Mouse (Mus musculus): ENCODE measurements at regions not wholly inside any gene's neighbourhood (a gene's known extent, or its start where the extent isn't known, plus 50 kb on each side); places are given as distances from the start of the nearest gene placed in this dataset.
A peak's percentile ranks its signal among the peaks of the same experiment; 100 is the strongest.

DNA sequence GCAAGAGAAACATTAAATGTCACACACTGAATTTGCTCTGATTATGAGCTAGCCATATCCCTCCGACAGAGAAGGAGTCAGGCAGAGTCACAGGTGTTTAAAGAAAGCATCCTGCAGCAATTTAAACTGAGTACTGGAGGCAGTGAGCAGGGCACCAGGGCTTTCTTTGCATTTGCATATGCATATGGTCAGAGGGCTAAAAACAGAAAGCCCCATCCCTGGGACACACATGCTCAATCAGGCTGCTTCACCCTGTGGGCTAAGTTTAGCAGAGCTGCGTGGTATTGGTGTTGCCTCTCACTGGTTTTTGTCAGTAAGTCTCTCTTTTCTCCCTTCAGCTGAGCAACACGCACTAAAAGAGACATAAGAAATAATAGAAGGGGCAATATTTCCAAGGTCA, 289.9 kb upstream of the Rps6ka3 start:
- no peak for DNase-seq

DNA sequence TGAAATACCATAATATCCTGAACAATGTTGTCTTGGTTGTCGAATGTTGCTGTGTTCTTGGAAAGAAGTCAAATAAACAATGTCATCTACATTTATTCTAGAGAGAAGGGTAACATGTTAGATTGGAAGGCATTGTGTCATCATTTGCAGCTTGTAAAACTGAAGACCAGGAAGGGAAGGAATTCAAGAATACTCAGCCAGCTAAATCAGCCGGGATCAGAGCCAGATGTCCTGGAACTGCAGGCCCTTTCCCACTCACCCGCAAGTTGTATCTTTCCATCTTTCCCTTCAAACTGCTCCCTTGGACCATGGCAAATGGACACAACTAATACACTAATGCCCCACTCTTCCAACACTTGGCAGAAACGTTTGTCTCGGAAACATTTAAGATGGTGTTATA, 288.7 kb upstream of the Rps6ka3 start:
- DNase-seq, result no peak

DNA sequence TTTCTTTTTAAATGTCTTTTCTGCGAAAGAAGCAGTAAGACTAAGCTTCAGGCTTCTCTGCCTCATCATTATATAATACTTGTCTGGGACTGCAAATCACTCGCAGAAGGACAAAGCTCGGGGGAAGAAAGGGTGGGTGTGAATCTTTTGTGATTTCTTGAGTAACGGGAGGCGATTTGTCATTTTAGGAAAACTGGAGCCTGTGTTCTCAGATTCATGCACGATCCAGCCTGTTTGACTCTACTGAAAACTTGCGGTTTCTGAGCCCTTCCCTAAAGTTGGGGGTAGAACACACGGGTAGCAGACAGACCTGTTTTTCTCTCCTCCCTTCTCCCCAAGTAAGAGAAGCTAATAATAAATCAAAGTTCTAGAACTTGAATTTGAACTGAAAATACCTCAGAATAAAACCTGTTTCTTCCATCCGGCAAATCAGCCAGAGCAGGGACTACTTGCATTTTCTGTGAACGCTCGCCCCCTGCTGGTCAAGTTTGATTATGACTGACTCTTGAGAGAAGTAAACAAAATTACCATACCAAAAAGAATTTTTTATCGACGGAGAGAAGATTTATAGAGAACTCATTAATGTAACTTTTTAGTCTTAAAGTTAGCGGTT, 288.2 kb upstream of the Rps6ka3 start:
- peak; percentile 82 for DNase-seq

DNA sequence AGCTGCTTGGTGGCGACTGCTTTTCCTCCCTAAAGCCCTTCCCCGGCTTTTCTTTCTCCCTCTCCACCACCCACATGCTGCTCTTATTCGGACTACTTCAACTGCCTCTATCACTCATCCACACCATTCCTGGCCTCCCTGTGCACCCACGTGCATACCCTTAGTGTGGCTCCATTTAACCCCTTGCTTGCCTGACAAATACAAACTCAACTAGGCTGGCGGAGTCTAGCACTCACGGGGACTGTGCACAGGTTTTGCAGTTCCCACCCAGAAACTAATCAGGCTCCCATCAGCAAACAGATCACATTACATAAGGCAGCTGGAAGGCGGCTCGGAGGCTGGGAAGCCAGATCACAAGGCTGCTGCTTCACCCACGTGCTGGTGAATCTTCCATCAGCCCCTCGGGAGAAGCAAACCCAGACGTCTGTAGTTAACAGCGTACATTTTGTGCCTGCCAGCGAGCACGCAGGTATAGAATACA, 287.0 kb upstream of the Rps6ka3 start:
- peak; percentile 83 for DNase-seq

DNA sequence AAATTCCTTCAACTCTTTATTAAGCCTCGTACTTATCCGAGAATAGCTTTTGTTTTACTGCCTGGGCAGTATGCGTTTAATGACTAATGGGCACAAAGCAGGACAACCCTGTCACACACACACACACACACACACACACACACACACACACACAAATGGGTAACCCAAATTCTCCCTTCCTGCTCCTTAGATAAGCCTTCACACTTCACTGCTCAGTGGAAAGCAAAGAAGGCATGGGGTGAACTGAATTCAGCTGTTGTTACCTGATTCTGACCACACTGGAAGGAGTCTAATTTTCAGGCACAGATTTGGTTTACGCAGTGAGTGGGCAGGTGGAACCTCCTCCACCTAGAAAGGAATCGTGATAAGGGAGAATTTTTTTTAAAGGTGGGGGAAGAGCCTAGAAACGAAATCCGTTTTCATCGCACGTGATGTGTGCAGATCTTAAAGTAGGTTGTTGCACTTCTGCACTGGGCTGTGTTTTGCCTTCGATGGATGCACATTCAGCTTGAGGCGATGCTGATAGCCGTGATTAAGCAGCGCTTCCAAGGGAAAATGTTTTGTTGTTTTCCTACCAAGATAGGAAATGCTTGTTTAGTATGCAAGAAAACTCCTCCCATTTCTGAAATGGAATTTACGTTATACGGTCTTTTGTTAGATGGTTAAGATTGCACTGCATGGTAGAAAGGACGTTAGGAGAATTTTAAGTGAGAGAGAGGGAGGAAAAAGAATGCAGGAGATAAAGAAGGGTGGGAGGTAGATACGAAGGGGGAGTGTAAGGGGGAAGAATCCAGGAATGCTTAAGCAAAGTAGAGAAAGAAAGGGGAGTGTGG, 286.2 kb upstream of the Rps6ka3 start:
- no peak for DNase-seq

DNA sequence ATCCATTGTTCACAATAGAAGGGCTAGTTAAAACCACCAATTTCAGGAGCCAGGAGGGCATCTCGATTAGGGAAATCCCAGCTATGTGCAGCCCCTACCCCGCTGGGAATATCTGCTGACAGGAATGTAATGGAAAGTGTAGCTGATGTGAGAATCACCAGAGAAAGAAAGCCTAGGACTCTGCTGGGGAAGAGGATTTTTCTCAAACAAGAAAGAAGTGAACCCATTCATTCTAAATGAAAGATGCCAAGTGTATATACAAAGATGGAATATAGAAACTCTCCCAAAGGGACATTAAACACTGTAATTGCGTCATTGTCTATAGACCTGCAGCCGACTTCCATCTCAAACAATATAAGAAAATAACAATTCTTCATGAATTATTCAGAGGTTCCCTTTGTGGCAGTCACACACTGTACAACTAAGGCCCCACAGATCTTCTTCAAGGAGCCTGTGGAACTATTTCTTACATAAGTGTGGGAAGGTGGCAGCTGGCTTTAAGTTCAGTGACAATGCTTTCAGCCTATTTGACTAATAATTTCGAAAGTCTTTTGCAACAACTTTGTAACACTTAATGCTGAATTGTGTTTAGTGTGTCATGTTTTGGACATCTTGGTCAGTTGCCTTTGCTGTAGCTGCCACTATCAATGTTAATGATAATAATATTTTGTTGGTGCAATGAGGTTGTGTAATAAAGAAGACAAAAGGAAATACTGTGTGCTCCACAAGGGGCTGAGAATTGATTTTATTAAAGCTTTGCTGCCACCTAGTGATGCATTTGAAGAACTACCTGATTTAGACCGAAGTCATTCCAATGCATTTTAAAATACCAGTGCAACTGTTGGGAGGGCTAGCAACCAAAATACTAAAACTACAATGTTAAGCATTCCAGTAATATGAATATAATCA, 285.4 kb upstream of the Rps6ka3 start:
- DNase-seq, result no peak

DNA sequence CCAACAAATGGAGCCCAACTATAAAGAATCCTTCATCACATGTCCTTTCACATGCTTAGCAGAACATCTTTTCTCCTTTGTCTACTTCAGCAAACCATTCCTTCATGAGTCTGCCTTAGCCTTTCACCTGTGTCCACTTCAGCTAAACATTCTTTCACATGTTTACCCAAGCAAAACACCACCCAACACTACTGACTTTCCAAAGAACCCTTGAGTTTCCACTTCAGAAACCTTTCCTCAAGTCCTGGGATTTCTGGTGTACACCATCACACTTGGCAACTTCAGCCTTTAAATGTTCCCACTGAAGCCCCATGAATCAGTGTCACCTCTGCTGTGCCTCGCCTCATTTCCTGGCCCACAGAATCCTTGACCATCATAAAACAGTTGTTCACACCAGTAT, 278.2 kb upstream of the Rps6ka3 start:
- DNase-seq, result no peak

DNA sequence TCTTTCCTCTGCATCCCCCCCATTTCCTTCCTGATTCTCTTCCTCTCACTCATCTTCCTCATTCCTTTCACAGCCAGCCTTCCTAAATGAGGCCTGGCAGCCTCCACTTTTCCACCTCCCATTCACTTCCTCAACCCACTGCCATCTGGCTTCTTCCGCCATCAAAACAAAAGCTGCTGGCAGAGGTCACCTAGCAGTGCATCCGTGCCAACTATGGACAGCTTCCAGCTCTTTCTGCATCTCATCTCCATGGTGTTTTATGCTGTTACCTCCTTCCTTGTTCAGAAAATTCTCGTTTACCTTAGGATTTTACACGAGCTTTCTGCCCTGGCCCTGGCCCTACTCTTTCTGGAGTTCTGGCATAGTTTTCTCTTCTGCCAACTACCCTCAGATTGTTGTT, 262.9 kb upstream of the Rps6ka3 start:
- DNase-seq, result no peak

DNA sequence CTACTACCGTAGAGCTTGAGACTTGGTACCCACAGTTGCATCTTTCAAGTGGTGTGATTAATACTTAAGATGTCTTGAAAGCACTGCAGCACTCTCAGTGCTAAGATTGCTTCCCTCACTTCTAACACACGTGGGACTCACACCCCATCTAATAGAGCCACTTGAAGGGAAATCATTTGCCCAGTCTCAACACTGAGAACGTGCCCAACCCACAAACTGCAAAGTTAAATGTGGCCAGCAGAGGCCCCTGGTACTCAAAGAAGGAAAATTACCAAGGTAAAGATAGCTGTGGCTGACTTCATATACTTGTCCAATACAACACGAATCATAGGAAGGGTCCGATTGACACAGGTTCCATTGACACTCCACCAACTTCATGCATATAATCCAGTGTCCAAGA, 238.4 kb upstream of the Rps6ka3 start:
- peak; percentile 28 for DNase-seq

DNA sequence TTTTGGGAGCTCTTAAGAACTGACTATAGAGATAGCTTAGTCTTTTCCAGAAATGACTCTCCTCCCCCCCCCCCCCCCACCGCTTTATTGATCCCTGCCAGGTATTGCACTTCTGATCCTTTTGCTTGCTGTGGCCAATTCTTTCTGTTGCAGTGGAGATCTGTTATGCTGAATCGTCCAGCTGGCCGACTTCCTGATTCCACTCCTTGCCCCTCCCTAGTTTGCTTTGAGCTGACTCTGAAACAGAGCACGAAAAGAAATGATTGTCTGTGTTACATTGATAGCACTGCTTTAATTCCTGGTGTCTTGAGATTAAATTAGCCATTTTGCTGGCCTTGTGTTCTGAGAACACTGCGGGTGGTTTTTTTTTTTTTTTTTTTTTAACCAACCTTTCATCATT, 233.5 kb upstream of the Rps6ka3 start:
- no peak for DNase-seq

DNA sequence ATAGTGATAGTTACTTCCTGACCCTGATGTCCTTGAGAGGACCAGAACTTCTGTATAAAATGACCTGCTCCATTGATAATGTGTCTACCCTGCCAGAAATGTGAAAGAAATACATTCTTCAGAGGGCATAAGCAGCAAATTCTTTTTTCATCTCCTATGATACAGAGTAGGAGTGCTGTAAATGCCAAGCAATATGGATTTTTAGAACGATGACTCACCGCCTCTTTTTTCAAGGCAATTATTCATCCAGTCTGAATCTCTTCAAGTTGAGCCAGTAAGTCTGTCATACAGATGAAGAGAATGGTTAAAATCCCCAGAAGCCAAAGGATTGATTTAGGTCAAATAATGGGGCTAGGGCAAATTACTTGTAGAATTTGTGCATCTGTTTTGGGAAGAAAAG, 225.4 kb upstream of the Rps6ka3 start:
- peak; percentile 34 for DNase-seq

DNA sequence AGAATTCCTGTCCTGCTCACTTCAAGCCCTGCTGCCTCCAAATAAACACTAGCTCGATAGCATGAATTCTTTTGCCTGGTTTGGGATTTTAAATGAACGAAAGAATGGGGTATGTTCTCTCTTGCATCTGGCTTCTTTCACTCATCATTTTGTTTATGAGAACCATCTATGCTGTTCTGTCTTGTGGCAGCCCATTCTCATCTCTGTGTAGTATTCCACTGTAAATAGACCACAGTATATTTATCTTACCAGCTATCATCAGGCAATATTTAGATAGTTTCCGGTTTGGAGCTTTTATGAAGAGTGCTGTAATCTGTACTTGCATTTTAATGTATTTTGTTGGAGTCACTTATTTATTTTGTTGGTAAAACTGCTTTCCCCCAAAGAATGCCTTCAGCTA, 222.4 kb upstream of the Rps6ka3 start:
- DNase-seq, result no peak

DNA sequence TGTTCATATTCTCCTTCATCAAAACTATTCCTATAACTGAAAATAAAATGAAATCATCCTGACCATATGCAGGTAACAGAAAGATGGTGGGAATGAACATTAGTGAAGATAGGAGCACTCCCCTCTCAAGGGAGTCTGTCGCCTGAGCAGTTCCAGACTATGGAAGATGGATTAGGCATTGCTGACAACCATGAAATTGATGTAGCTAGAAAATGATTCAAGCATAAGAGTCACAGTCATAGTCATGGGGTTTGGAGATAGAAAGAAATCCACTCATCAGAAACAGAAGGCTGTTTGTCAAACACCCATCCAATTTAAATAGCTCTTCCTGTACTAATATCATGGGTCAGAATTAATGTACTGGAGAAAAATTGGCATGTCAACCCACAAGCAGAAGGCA, 191.2 kb upstream of the Rps6ka3 start:
- no peak for DNase-seq

DNA sequence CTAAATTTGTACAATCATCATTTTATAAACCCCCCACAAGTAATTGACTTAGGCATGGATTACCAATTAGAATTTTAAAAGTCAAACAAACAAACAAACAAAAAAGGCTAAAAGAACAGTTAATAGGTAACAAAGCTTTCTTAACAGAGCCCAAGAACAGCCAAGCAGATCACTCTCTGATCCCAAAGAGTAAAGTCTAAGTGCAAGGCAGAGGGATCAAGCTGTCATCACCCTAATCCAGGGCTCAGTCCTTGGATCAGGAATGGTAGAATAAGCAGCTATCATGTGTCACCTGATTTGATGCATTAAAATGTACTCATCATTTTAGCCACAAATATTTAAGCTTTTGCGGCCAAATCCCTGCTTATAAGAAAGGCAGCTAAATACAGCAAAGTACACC, 183.8 kb upstream of the Rps6ka3 start:
- DNase-seq, result no peak

DNA sequence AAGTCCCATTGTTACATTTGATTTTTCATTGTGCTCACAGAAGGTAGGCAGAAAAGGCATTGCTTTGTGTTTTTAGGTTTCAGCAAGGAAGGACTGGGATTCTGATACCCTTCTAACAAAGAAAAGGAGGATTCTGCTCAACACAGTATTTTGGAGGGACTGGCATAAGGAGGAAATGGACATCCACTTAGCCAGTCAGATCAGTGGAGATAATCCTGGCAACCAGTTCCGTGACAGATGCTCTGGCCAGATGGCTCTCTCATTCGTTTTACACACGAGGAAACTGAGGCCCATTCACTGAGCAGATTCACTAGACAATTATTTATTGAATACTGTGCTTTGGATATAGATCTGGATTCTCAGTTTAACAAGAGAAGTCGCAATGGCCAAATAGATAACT, 178.2 kb upstream of the Rps6ka3 start:
- no peak for DNase-seq

DNA sequence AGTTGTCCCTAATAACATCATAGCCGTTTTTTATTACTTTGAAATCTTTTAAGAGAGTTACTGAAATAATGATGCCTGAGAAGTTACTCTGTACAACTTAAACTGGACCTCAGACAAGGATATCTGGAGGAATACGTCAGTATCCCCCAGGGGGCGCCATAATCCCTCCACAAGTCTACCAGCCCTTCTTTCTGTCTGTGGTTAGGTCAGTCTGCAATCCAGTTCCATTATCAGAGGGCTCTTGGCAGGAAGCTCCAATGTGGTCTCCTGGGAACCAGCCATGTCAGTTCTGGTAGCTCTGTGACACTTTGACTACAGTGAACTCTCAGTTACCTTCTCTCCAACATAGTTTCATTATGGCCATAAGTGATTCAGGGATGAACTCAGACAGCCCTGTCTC, 166.7 kb upstream of the Rps6ka3 start:
- DNase-seq, result peak; percentile 12

DNA sequence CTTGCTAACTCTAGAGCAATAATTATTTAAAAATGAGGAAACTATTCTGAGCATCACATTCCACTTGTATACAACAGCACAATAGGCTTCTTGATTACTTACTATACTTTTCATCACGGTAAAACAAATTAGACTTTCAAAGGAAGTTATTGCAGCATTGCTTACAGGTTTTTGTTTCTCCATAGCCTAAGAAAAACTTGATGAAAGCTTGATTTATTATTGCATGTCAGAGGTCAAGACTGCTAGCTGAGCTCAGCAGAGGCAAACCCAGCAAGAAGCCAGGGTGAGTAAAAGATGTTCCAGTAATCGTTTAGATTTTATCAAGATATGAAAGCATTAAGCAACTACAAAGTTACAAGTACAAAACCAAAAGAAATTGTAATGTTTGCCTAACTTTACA, 162.2 kb upstream of the Rps6ka3 start:
- DNase-seq, result no peak

DNA sequence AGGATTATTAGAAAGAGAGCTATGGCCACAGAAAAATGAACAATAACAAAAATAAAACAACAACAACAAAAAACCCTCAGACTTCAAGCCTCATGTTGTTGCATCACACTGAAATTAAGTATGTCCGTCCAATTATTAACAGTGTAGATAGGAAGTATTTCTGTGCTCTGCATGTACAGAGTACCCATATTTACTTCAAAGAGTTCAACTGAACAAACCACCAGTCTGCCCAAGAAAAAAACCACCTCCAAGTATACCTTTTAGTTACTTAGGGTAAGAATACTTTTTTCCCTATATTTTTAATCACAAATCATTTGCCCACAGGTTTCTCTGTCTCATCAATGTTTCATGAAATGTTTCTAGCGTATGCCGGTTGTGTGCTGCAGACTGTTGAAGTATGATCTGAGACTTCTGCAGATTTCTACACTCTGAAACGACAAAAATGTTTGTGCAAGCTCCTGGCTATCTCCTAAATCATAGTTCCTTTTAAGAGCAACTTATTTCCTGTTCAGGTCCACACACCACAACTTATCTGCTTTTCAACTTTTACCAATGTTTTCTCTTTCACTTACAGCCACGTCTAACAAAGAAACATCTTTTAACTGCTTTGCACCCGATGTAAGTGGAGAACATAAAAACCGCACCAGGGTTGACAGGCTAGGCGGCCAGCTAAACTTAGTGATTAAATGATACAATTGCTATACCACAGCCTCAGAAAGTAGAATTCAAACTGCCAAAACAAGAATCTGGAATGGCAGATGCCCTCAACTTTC, 154.2 kb upstream of the Rps6ka3 start:
- no peak for DNase-seq

DNA sequence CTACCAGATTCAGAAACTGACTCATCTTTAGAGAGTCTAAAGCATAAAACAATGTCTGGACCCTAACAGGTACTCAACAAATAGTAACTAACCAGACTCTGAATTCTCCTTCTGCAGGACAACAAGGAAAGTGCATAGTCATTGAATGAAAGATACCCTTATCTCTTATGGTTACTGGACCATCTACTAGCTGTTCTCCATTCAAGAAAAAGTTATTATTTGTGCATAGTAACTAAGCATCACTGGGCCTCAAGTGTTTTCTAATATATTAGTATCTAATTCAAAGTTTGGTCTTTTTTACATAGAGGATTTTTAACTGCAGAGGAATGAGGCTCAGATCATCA, 153.7 kb upstream of the Rps6ka3 start:
- DNase-seq, result no peak

DNA sequence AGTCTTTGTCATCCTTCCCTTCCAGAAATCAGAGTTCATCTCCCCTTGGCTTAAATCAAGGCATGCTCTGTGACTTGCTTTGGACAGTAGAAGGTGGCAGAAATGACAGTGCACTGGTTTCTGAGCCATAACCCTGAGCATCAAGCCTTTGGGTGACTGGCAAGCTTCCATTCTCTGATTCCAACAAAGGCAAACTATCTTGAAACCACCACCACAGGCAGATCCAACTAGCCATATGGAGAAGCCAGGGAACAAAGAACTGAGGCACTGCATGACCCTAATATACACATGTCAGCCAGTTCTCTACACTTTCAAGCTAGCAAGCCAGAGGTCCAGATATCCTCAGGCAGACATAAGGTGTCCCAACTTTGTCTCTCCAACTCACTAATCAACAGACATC, 151.2 kb upstream of the Rps6ka3 start:
- no peak for DNase-seq

DNA sequence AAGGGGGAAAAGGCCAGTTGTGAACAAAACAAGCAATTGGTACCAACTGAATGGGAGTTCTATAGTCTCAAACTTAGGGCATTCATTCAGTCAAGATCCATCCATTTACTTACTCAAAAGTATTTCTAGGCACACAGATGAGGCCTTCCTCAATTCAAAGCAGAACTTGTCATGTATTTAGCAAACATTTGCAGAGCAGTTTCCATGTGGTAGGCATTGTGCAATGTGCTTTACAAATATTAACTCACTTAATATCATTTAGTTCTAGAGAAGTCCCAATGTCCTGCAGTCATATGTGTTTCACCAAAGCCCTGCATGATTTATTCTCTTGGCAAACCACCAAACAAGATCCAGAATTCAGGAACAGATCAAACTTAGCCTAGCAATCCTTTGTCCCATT, 148.8 kb upstream of the Rps6ka3 start:
- no peak for DNase-seq

DNA sequence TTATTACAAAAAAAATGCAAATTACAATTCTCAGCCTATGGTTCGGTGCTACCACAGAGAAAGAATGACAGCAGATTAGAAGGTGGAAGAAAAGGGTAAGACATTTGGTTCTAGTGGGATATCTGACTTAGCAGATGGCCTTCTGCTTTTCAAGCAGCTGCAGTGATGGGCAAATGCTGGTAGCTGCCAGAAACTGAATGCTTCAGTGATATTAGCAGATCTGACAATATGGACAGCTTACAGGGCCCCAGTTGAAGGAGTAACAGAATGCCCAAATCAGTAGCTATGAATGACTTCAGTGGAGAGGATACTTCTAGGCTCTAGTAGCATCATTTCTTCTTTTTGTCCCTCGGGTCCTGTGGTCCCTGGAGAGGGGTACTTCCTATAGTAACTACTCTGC, 143.9 kb upstream of the Rps6ka3 start:
- DNase-seq, result no peak

DNA sequence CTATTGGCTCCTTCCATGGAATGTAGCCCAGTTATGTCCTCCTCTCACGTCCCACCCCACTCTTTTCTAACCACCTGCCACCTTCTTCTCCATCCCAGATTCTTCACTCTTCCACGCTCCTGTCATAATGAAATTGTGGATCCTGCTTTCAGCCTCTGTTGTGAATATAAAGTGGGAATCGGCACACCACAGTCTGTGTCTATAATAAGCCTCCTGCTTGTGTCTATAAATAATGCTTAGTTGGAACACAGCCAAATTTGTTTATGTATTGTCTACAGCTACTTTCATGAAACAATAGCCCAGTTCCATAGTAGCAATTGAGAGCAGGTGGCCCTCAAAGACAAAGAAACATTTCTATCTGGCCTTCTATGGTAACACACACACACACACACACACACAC, 137.5 kb upstream of the Rps6ka3 start:
- DNase-seq, result no peak
